Mouse (Mus musculus): ENCODE measurements around the gene Ugt1a10. TPM values are rescaled to one million over a fixed set of nuclear protein-coding genes. Genes with fewer than 3 reads are reported as not detected.
"Not testable (repeated sequence)": the region's sequence is repeated elsewhere in the genome, so short reads cannot be mapped to it uniquely, and the experiment has no call there.

Ugt1a10 gene
- polyA plus RNA-seq, 1 experiment: not detected

GRCm38 (mm10) chr1:88136646-88137045 lies 81.5 kb downstream of the Ugt1a10 start:
- Histone ChIP-seq H3K27me3 (replicated peaks) (peaks cover 2% of the 10 kb centered on the region), H3K4me3 (replicated peaks) (no peak overlapping the region), H3K9me3 (no peaks in the 10 kb centered on the region), H3K4me1 (peaks cover 5% of the 10 kb centered on the region; the same call in 1 of the 2 replicates), H3K36me3 (replicated peaks; ENCODE audit: low read length) (no peaks in the 10 kb centered on the region)
- TF ChIP-seq FLI1 (IDR thresholded peaks at IDR 0.05; ENCODE audit: low read length): no peak
- TF ChIP-seq GATA1 (IDR thresholded peaks at IDR 0.05; ENCODE audit: borderline replicate concordance, low read length): no peak

GRCm38 (mm10) chr1:88137264-88137663 lies 82.1 kb downstream of the Ugt1a10 start:
- H3K9me3 ChIP-seq: no peaks in the 10 kb centered on the region
- H3K27me3 ChIP-seq (replicated peaks): no peaks in the 10 kb centered on the region
- no peak overlapping the region for H3K4me3 ChIP-seq (replicated peaks)
- H3K4me1 ChIP-seq: peaks cover 6% of the 10 kb centered on the region; the same call in 1 of the 2 replicates
- TF ChIP-seq GATA1 (IDR thresholded peaks at IDR 0.05; ENCODE audit: borderline replicate concordance, low read length): no peak
- TF ChIP-seq FLI1 (IDR thresholded peaks at IDR 0.05; ENCODE audit: low read length): no peak
- H3K36me3 ChIP-seq (replicated peaks; ENCODE audit: low read length): no peaks in the 10 kb centered on the region

GRCm38 (mm10) chr1:88138145-88138544 lies 83.0 kb downstream of the Ugt1a10 start:
- TF ChIP-seq FLI1 (IDR thresholded peaks at IDR 0.05; ENCODE audit: low read length): no peak
- no peak for TF ChIP-seq GATA1 (IDR thresholded peaks at IDR 0.05; ENCODE audit: borderline replicate concordance, low read length)

GRCm38 (mm10) chr1:88140492-88140891 lies 85.3 kb downstream of the Ugt1a10 start:
- not testable (repeated sequence) for H3K36me3 ChIP-seq (replicated peaks; ENCODE audit: low read length); H3K4me1 ChIP-seq; H3K27me3 ChIP-seq (replicated peaks); H3K9me3 ChIP-seq; H3K4me3 ChIP-seq (replicated peaks)

More at GRCm38 (mm10) chr1:88138145-88138544, 83.0 kb downstream of the Ugt1a10 start:
- Histone ChIP-seq H3K4me3 (replicated peaks) (no peak overlapping the region), H3K27me3 (replicated peaks) (no peaks in the 10 kb centered on the region), H3K9me3 (no peaks in the 10 kb centered on the region), H3K36me3 (replicated peaks; ENCODE audit: low read length) (no peaks in the 10 kb centered on the region), H3K4me1 (peaks cover 8% of the 10 kb centered on the region; the same call in 1 of the 2 replicates)

GRCm38 (mm10) chr1:88143966-88144675 lies 88.9 kb downstream of the Ugt1a10 start:
- H3K4me1 ChIP-seq; H3K36me3 ChIP-seq (replicated peaks; ENCODE audit: low read length); H3K4me3 ChIP-seq (replicated peaks); H3K9me3 ChIP-seq; H3K27me3 ChIP-seq (replicated peaks): not testable (repeated sequence)

GRCm38 (mm10) chr1:88145278-88145677 lies 90.1 kb downstream of the Ugt1a10 start:
- not testable (repeated sequence) for H3K27me3 ChIP-seq (replicated peaks); H3K36me3 ChIP-seq (replicated peaks; ENCODE audit: low read length); H3K4me3 ChIP-seq (replicated peaks); H3K4me1 ChIP-seq; H3K9me3 ChIP-seq

GRCm38 (mm10) chr1:88150133-88150532 lies 94.9 kb downstream of the Ugt1a10 start:
- not testable (repeated sequence) for H3K27me3 ChIP-seq (replicated peaks); H3K4me1 ChIP-seq; H3K9me3 ChIP-seq; H3K36me3 ChIP-seq (replicated peaks; ENCODE audit: low read length); H3K4me3 ChIP-seq (replicated peaks)

- Histone ChIP-seq H3K36me3 (replicated peaks; ENCODE audit: low read length) (no peaks in the 10 kb centered on the region), H3K4me1 (no peaks in the 10 kb centered on the region), H3K4me3 (replicated peaks) (no peak overlapping the region), H3K9me3 (peaks cover 3% of the 10 kb centered on the region; the same call in 1 of the 2 replicates), H3K27me3 (replicated peaks) (no peaks in the 10 kb centered on the region)
- TF ChIP-seq FLI1 (IDR thresholded peaks at IDR 0.05; ENCODE audit: low read length) (no peak), GATA1 (IDR thresholded peaks at IDR 0.05; ENCODE audit: borderline replicate concordance, low read length) (no peak)
Observed at GRCm38 (mm10) chr1:88158430-88158829, 103.2 kb downstream of the Ugt1a10 start.

GRCm38 (mm10) chr1:88165711-88166110 lies 110.5 kb downstream of the Ugt1a10 start, which contains the start of gene Ugt1a5:
TSS of gene Ugt1a5 (plus strand) at chr1:88166012.
- Histone ChIP-seq H3K4me1 (no peaks in the 10 kb centered on the region), H3K36me3 (replicated peaks; ENCODE audit: low read length) (no peaks in the 10 kb centered on the region), H3K9me3 (peaks cover 11% of the 10 kb centered on the region), H3K4me3 (replicated peaks) (no peak within 1 kb of the TSS), H3K27me3 (replicated peaks) (no peaks in the 10 kb centered on the region)
- no peak for TF ChIP-seq GATA1 (IDR thresholded peaks at IDR 0.05; ENCODE audit: borderline replicate concordance, low read length)
- no peak for TF ChIP-seq FLI1 (IDR thresholded peaks at IDR 0.05; ENCODE audit: low read length)

- not testable (repeated sequence) for H3K4me3 ChIP-seq (replicated peaks); H3K4me1 ChIP-seq; H3K27me3 ChIP-seq (replicated peaks); H3K36me3 ChIP-seq (replicated peaks; ENCODE audit: low read length)
- H3K9me3 ChIP-seq: peaks cover 34% of the 10 kb centered on the region
Observed at GRCm38 (mm10) chr1:88172190-88172589, 117.0 kb downstream of the Ugt1a10 start.

- H3K4me1 ChIP-seq: peaks cover 4% of the 10 kb centered on the region
- H3K36me3 ChIP-seq (replicated peaks; ENCODE audit: low read length): no peaks in the 10 kb centered on the region
- H3K9me3 ChIP-seq: peaks cover 42% of the 10 kb centered on the region
- H3K27me3 ChIP-seq (replicated peaks): no peaks in the 10 kb centered on the region
- no peak for TF ChIP-seq GATA1 (IDR thresholded peaks at IDR 0.05; ENCODE audit: borderline replicate concordance, low read length)
- TF ChIP-seq FLI1 (IDR thresholded peaks at IDR 0.05; ENCODE audit: low read length): no peak
- H3K4me3 ChIP-seq (replicated peaks): no peak overlapping the region
Observed at GRCm38 (mm10) chr1:88179657-88180056, 124.5 kb downstream of the Ugt1a10 start.

All from megakaryocyte, embryonic 14.5 days (primary cell).